36 mouse cellular contexts compared by ENCODE assay signal in the genomic region with DNA sequence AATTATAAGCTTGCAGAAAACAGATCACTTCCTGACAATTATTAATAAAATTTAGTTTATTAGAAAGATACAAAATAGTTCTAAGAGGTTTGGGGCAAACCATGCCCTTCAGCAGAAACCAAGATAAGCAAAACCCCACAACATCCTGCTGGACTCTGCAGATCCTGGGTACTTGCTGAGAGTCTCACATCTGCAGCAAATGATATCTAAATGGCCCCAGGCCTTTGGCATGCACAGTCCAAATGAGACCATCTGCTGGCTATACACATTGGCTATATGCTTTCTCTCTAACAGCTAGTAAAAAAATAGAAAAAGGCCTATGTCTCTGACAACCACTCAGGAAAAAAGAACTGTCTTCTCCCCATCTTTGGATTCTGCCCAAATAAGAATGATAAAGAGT. TPM values are rescaled to one million over a fixed set of nuclear protein-coding genes. Genes with fewer than 3 reads are reported as not detected.
"Had no signal": no experiment of that assay in that cellular context is flagged by ENCODE, and none has a peak within 500 bp of the region (broad histone marks: within the 10 kb centered on the region; RNA-seq: fewer than 3 reads in every experiment).

No protein-coding gene starts in this region.

- H3K4me3 ChIP-seq: embryonic facial prominence, embryonic 10.5 days; embryonic facial prominence, embryonic 12.5 days; embryonic facial prominence, embryonic 13.5 days; embryonic facial prominence, embryonic 15.5 days; erythroblast, embryonic 14.5 days; forebrain, embryonic 10.5 days; forebrain, embryonic 12.5 days; forebrain, embryonic 13.5 days; forebrain, embryonic 15.5 days; gastrocnemius, adult 2 months; heart, adult 2 months had no signal

- DNase-seq: cerebellum, adult 2 months; cerebellum, adult 8-10 months; cerebellum, adult 9-10 months; cerebellum, adult 9-11 months; cerebellum, postnatal 10 days; cerebellum, postnatal 14 days; cerebellum, postnatal 25 days; cerebellum, postnatal 36 days; embryo, embryonic 11 days; forebrain, postnatal 0 days; gastrocnemius, adult 2 months; gastrocnemius, postnatal 10 days; gastrocnemius, postnatal 14 days; gastrocnemius, postnatal 25 days; gastrocnemius, postnatal 36 days; heart, adult 11 months; heart, adult 18-20 months; heart, adult 2 months had no signal

- H3K36me3 ChIP-seq: embryonic facial prominence, embryonic 10.5 days; embryonic facial prominence, embryonic 12.5 days; embryonic facial prominence, embryonic 13.5 days; embryonic facial prominence, embryonic 15.5 days; forebrain, embryonic 10.5 days; forebrain, embryonic 12.5 days; forebrain, embryonic 15.5 days had no signal

- H3K4me2 ChIP-seq: embryonic facial prominence, embryonic 12.5 days; embryonic facial prominence, embryonic 13.5 days; embryonic facial prominence, embryonic 15.5 days; forebrain, embryonic 12.5 days; forebrain, embryonic 13.5 days; forebrain, embryonic 15.5 days had no signal

- H3K9ac ChIP-seq: embryonic facial prominence, embryonic 12.5 days; embryonic facial prominence, embryonic 13.5 days; embryonic facial prominence, embryonic 15.5 days; forebrain, embryonic 12.5 days; forebrain, embryonic 13.5 days; forebrain, embryonic 15.5 days; forebrain, postnatal 0 days had no signal

- H3K27ac ChIP-seq: embryonic facial prominence, embryonic 10.5 days; embryonic facial prominence, embryonic 12.5 days; embryonic facial prominence, embryonic 13.5 days; embryonic facial prominence, embryonic 15.5 days; forebrain, embryonic 10.5 days; forebrain, embryonic 12.5 days; forebrain, embryonic 13.5 days; forebrain, embryonic 15.5 days; gastrocnemius, adult 2 months; heart, adult 2 months had no signal

- H3K27me3 ChIP-seq: embryonic facial prominence, embryonic 12.5 days; embryonic facial prominence, embryonic 13.5 days; embryonic facial prominence, embryonic 15.5 days; forebrain, embryonic 12.5 days; forebrain, embryonic 13.5 days; forebrain, embryonic 15.5 days had no signal

- H3K9me3 ChIP-seq: embryonic facial prominence, embryonic 10.5 days; embryonic facial prominence, embryonic 12.5 days; embryonic facial prominence, embryonic 13.5 days; embryonic facial prominence, embryonic 15.5 days; forebrain, embryonic 10.5 days; forebrain, embryonic 12.5 days; forebrain, embryonic 13.5 days; forebrain, embryonic 15.5 days had no signal

- ATAC-seq: forebrain, embryonic 13.5 days; forebrain, embryonic 14.5 days; forebrain, embryonic 15.5 days; forebrain, postnatal 0 days had no signal

- H3K4me1 ChIP-seq: embryonic facial prominence, embryonic 10.5 days; embryonic facial prominence, embryonic 12.5 days; embryonic facial prominence, embryonic 13.5 days; embryonic facial prominence, embryonic 15.5 days; forebrain, embryonic 10.5 days; forebrain, embryonic 12.5 days; forebrain, embryonic 13.5 days; forebrain, embryonic 15.5 days had no signal

RNA-seq across cellular contexts. Expression of gene Il20ra, which starts 40.4 kb away (rescaled TPM):
- total RNA-seq: gastrocnemius, adult 18-20 months; gastrocnemius, adult 2 months; gastrocnemius, postnatal 10 days; gastrocnemius, postnatal 14 days; gastrocnemius, postnatal 25 days; gastrocnemius, postnatal 36 days; gastrocnemius, postnatal 4 days; heart, adult 2 months; heart, adult 8-10 months had no signal
- polyA plus RNA-seq: forebrain, embryonic 11.5 days; forebrain, embryonic 12.5 days; forebrain, embryonic 13.5 days; forebrain, embryonic 14.5 days; forebrain, postnatal 0 days; heart, adult 2 months had no signal

RNA-seq across cellular contexts. Expression of gene Il22ra2, which starts 50.2 kb away (rescaled TPM):
- total RNA-seq: forebrain, postnatal 0 days; gastrocnemius, adult 18-20 months; gastrocnemius, adult 2 months; gastrocnemius, adult 8-10 months; gastrocnemius, postnatal 10 days; gastrocnemius, postnatal 14 days; gastrocnemius, postnatal 25 days; gastrocnemius, postnatal 36 days; gastrocnemius, postnatal 4 days; heart, adult 2 months; heart, adult 8-10 months had no signal
- polyA plus RNA-seq: cerebellum, adult 2 months; cortical plate, adult 2 months; embryonic facial prominence, embryonic 10.5 days; embryonic facial prominence, embryonic 11.5 days; embryonic facial prominence, embryonic 12.5 days; embryonic facial prominence, embryonic 13.5 days; erythroblast, embryonic 14.5 days; forebrain, embryonic 10.5 days; forebrain, embryonic 11.5 days; forebrain, embryonic 12.5 days; forebrain, embryonic 13.5 days; forebrain, embryonic 14.5 days; forebrain, embryonic 15.5 days; forebrain, postnatal 0 days; frontal cortex, adult 2 months; heart, adult 2 months had no signal
